Mouse (Mus musculus) gastrocnemius, adult 2 months (tissue): Measurements from ENCODE around the gene Cdk2ap2. TPM values are rescaled to one million over a fixed set of nuclear protein-coding genes. Genes with fewer than 3 reads are reported as not detected.

Experiments
- DNase-seq: peaks from one replicate; pipeline ENCODE4 v3.0.0; 2022
- H3K27ac ChIP-seq: fragments of 200-600 bp; 2 replicates; pipeline ENCODE4 v1.8.1; 2022; ENCODE audit warnings: mild to moderate bottlenecking
- H3K4me3 ChIP-seq: fragments of 200-600 bp; 2 replicates; pipeline ENCODE4 v1.8.1; 2022; ENCODE audit warnings: mild to moderate bottlenecking, moderate library complexity
- CTCF ChIP-seq: fragments of 200-600 bp; IDR thresholded peaks from 2 replicates; pipeline ENCODE4 v1.8.1; 2022; ENCODE audit warnings: antibody characterized with exemption, mild to moderate bottlenecking, moderate library complexity
- intact Hi-C: fragments of 180-260 bp; cut with DNase I; formaldehyde crosslinking; loops from one replicate; pipeline ENCODE4 v1.15.1; 2025
- total RNA-seq, 2 experiments: library from RNA; stranded (reverse); gene quantifications; 2 replicates each; pipeline ENCODE4 v1.2.3; 2021

Cdk2ap2 gene
- total RNA-seq, 2 experiments from 2014 or later: 17.9 to 22.4 TPM

GRCm38 (mm10) chr19:4100718-4101261 lies 3.8 kb downstream of the Cdk2ap2 start:
- peak overlapping the region; percentile 82; the same call in 1 of the 2 replicates for H3K27ac ChIP-seq
- DNase-seq: no peak
- H3K4me3 ChIP-seq: peak overlapping the region; percentile 79
- no peak for TF ChIP-seq CTCF
- intact Hi-C loops: no loop called here

DNA sequence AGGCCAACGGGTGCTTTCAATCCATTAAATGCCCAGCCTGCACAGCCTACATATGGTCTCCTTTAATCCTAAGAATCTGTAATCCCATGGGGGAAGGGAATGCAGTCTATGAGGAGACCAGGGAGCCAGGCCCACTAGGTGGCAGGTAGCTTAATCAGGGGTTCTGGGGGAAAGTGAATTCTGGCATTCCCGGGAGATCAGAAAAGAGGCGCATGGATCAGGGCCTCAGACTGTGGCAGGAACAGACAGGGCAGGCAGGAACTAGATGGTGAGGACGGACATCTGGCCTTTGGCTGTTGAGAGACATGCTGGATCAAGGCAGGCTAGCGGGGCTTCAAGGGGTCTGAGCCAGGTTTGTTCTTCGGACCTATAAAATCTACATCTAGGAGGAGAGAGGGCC lies 4.5 kb downstream of the Cdk2ap2 start:
- peak; percentile 6 for DNase-seq
- no peak overlapping the region for H3K27ac ChIP-seq
- TF ChIP-seq CTCF: no peak
- H3K4me3 ChIP-seq: no peak overlapping the region
- intact Hi-C loops: no loop called here

DNA sequence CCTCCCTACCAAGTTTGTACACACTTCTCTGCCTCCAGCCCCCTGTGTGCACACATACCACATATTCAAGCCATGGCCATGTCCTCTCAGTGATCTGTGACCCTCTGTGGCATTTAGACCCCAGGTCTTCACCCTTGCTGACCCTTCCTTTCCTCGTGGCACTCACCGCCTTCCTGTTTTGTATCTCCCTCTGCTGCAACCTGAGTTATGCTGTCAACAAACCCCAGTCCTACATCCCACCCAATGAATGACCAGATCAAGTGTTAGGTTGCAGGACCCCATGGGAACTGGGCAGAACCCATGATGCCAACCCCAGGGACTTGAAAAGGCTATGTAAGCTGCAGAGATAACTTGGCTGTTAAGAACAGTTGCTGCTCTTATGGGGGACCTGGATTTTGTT lies 5.1 kb downstream of the Cdk2ap2 start:
- Histone ChIP-seq H3K27ac (no peak overlapping the region), H3K4me3 (no peak overlapping the region)
- no peak for DNase-seq
- intact Hi-C loops: no loop called here
- no peak for TF ChIP-seq CTCF

DNA sequence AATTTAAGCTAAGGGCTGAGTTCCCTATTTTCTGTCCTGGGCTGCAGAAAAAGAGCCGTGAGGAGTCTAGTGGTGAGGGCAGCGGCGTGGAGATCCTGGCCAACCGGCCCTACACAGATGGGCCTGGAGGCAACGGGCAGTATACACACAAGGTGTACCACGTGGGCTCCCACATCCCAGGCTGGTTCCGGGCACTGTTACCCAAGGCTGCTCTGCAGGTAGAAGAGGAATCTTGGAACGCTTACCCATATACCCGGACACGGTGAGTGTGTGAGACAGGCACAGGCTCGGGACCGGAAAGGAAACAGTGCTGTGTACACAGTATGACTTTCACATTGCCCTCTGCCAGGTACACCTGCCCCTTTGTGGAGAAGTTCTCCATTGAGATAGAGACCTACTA lies 5.6 kb downstream of the Cdk2ap2 start:
- TF ChIP-seq CTCF: no peak
- intact Hi-C loops: no loop called here
- Histone ChIP-seq H3K27ac (no peak overlapping the region), H3K4me3 (no peak overlapping the region)
- DNase-seq: no peak

- no peak overlapping the region for H3K27ac ChIP-seq
- H3K4me3 ChIP-seq: no peak overlapping the region
- intact Hi-C loops: no loop called here
- DNase-seq: no peak
- no peak for TF ChIP-seq CTCF
These were observed 6.3 kb downstream of the Cdk2ap2 start for GRCm38 (mm10) chr19:4103294-4103693.

- no peak for TF ChIP-seq CTCF
- Histone ChIP-seq H3K4me3 (no peak overlapping the region), H3K27ac (no peak overlapping the region)
- intact Hi-C loops: no loop called here
- no peak for DNase-seq
These were observed 6.8 kb downstream of the Cdk2ap2 start for GRCm38 (mm10) chr19:4103792-4104191.

GRCm38 (mm10) chr19:4104675-4105194 lies 7.8 kb downstream of the Cdk2ap2 start:
- intact Hi-C loops: no loop called here
- no peak for TF ChIP-seq CTCF

DNA sequence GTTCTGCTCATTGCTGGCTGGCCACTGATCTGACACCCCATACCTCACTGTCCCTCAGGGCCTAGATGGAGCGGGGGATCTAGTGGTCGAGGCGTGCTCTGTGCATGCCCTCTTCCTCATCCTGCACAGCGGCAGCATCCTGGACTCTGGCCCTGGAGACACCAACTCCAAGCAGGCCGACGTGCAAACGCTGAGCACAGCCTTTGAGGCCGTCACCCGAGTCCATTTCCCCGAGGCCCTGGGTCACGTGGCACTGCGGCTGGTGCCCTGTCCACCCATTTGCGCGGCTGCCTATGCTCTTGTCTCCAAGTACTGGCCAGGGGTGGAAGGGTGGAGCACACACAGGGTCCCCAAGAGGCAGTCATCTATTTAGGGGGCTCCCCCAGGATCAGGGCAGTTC lies 9.7 kb downstream of the Cdk2ap2 start:
- no peak overlapping the region for H3K27ac ChIP-seq
- intact Hi-C loops: no loop called here
- DNase-seq: no peak
- H3K4me3 ChIP-seq: no peak overlapping the region
- TF ChIP-seq CTCF: no peak

More at GRCm38 (mm10) chr19:4104675-4105194, 7.8 kb downstream of the Cdk2ap2 start:
- H3K27ac ChIP-seq: no peak overlapping the region
- no peak overlapping the region for H3K4me3 ChIP-seq
- DNase-seq: no peak

GRCm38 (mm10) chr19:4108535-4108934 lies 11.6 kb downstream of the Cdk2ap2 start:
- Histone ChIP-seq H3K27ac (no peak overlapping the region), H3K4me3 (no peak overlapping the region)
- DNase-seq: no peak
- TF ChIP-seq CTCF: no peak
- intact Hi-C loops: no loop called here

DNA sequence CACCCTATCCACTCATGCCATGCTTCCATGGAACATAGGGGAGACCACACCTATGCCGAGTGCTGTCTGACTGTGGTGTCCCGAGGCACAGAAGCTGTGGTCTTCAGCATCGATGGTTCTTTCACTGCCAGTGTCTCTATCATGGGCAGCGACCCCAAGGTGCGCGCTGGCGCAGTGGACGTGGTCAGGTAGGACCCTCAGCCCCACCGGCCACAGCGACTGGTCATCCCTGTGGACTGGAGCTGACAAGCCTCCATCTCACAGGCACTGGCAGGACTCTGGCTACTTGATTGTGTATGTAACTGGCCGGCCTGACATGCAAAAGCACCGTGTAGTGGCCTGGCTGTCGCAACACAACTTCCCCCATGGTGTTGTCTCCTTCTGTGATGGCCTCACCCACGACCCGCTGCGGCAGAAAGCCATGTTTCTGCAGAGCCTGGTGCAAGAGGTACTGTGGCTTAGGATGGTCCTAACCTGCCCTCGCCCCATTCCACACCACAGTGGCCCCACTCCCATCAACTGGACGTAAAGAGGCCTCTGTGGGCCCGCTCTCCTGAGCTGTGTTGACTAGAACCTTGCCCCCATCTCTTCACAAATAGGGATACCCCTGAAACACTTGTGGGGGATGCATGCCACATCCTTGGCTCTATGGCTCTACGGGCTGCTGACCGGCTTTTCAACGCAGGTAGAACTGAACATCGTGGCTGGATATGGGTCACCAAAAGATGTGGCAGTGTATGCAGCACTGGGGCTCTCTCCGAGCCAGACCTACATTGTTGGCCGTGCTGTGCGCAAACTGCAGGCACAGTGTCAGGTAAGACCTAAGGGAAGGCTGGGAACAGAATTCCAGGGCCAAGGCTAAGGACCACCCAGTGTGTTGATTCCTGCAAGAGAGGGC lies 15.3 kb downstream of the Cdk2ap2 start:
- TF ChIP-seq CTCF: no peak
- no peak for DNase-seq
- intact Hi-C loops: no loop called here
- Histone ChIP-seq H3K27ac (peak overlapping the region; percentile 80), H3K4me3 (no peak overlapping the region; the same call in 1 of the 2 replicates)

GRCm38 (mm10) chr19:4113186-4113805 lies 16.3 kb downstream of the Cdk2ap2 start:
- intact Hi-C loops: no loop called here
- DNase-seq: peak; percentile 90

DNA sequence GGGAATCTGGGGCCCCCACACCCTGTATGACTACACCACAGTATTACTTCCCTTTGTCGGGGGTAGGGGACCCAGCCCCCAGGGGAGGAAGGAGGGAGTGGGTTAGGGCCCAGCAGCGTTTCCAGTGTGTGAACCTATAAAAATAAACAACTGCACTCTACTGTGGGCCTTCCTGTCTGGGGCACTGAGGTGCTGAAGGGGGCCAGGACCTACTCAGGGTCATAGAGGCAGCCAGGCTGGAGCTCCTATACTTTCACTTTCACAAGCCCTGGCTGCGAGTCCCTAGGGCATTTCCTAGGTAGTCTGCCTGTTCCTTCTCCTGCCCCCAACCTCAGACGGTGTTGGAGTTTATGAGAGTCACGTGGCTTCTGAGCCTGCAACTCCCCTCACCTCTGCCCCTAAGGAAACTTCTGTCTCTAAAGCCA lies 16.8 kb downstream of the Cdk2ap2 start:
- Histone ChIP-seq H3K27ac (peak overlapping the region; percentile 80), H3K4me3 (peak overlapping the region; percentile 43)
- no peak for TF ChIP-seq CTCF
- intact Hi-C loops: no loop called here
- no peak for DNase-seq

More at GRCm38 (mm10) chr19:4113186-4113805, 16.3 kb downstream of the Cdk2ap2 start:
- TF ChIP-seq CTCF: no peak
- H3K4me3 ChIP-seq: peak overlapping the region; percentile 43
- H3K27ac ChIP-seq: peak overlapping the region; percentile 80

DNA sequence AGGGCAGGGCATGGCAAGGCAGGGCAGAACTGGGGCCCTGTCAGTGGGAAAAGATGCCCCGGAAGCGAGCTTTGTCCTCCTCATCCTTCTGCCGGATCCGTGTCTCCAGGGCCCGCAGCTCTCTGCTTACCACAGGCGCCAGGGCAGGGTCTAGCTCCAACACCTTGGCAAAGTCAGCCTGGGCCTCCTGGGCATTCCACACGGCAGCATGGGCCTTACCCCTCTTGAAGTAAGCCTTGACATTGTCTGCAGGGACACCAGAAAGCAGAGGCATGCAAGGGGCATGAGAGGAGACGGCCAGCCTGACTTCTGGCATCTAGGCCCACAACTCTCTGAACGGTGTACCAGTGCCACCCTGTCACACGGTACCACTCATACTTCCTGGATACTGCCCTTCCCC lies 17.6 kb downstream of the Cdk2ap2 start:
- no peak for DNase-seq
- no peak for TF ChIP-seq CTCF
- H3K4me3 ChIP-seq: no peak overlapping the region
- H3K27ac ChIP-seq: peak overlapping the region; percentile 80; the same call in 1 of the 2 replicates
- intact Hi-C loops: no loop called here
